Mouse (Mus musculus) cerebellum, adult 2 months (tissue): Measurements from ENCODE around the gene Isoc2a.

Experiments
- CTCF ChIP-seq: fragments of 200-500 bp; IDR thresholded peaks from 2 replicates; pipeline ENCODE4 v1.5.1; 2011; ENCODE audit warnings: low read depth, mild to moderate bottlenecking, control low read depth, low read length, moderate library complexity, borderline replicate concordance; ENCODE audit not compliant: insufficient read depth
- POLR2A ChIP-seq: fragments of 200-500 bp; IDR thresholded peaks from 2 replicates; pipeline ENCODE4 v1.6.1; 2011; ENCODE audit warnings: low read length, control low read depth, borderline replicate concordance; ENCODE audit not compliant: insufficient read depth

DNA sequence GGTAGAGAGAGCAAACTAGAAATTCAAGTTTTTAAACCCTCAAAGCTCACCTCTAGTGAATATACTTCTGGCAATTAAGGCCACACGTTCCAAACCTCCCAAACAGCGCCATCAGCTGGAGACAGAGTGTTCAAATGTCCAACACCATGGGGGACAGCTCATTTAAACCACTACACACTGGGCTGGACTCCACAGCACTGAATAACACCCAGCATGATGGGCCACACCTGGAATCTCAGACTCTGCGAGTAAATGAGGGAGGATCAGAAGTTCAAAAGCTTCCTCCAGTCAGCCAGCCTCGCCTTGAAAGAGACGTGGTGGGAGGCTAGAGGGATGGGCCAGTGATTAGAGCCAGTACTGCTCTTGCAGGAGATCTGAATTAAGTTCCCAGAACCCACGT is 6.8 kb upstream of the Isoc2a start, which contains the start of gene Isoc2b:
- TF ChIP-seq CTCF (no peak), POLR2A (no peak)
